Mouse (Mus musculus) right cerebral cortex, adult 18-20 months (tissue): ENCODE measurements around the gene Hectd4.

ENCODE experiments used
- DNase-seq: peaks from one replicate; pipeline ENCODE4 v3.0.0; 2022; ENCODE audit warnings: mixed read lengths

Gene Hectd4

DNA sequence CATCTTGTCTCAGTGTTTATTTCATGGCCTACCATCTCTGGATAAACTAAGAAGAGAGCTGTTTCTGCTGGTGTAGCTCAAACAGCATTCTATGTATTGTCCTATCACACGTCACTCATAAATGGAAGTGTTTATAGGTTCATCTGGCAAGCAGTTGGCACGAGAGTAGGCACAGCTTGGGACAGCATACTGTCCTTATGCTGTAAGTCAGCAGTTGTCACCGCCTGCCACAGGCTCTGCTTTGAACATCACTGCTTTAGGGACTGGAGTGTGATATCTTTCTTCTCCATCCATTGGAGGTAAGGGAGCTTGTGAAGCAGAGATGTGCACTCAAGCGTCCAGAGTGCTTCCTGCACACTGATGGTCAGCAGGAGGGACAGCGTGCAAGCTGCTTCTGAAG, 19.8 kb downstream of the Hectd4 start:
- no peak for DNase-seq

DNA sequence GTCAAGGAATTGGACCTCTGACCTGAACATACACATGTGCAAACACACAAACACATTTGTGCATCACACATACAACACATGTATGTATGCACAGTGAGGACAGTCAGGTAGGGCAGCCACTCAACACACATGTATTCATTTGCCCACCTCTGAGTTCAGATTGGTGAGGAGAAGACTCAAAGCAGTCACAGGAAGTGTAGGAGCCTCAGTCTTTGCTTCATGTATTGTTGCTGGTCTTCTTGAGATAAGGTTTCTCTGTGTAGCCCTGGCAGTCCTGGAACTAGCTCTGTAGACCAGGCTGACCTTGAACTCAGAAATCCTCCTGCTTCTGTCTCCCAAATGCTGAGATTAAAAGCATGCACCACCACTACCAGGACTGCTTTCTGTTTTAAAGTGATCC, 21.2 kb downstream of the Hectd4 start:
- DNase-seq, result no peak

DNA sequence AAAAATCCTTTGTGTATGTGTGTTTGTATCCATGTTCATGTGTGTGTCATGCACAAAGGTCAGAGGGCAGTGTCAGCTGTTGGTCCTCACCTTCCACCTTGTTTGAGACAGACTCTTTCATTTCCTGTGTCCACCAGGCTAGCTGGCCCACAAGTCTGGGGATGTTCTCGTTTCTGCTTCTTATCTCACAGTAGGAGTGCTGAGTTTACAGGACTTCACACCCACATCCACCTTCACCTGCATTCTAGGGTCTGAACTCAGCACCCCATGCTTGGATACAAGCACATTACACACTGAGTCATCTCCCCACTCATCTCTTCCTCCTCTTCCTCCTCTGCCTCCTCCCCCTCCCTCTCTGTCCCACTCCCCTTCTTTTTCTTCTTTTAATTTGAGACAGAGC, 22.2 kb downstream of the Hectd4 start:
- no peak for DNase-seq

DNA sequence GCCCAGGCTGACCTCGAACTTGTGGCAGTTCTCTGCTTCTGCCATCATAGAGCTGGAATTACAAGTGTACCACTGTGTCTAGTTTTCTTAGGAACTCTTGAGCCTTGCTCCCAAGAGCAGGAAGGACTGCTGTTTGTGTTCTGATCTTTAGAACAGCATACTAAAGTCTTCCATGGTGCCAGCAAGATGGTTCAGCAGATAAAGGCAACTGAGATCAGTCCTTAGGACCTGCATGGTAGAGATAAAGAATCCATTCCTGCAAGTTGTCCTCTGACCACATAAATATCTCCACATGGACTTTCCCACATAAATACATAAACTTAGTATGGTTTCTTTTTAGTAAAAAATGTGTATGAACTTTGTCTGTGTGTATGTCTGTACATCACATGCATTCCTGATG, 22.7 kb downstream of the Hectd4 start:
- DNase-seq, result no peak

DNA sequence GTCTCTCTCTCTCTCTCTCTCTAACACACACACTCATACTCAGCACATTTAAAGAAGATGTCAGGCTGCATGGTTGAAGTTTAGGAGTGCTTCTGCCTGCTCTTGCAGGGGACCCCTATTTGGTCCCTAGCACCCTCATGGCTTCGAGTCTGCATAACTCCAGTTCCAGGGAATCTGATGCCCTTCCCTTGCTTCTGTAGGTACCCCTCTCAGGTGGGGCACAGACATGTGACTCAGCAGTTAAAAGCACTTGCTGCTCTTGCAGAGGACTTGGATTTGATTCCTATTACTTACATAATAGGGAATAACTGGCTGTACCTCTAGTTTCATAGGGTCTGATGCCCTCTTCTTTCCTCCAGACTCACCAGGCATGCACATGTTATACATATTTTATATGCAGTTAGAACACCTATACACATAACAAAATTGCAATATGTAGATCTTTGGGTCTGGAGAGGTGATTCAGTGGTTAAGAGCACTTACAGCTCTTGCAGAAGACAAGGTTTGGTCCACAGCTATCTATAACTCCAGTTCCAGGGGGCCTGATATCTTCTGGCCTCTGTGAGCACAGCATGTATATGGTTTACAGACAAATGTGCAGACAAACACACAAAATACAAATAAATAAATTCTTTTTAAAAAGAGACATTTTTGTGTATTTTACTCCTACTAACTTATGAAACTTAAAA, 23.8 kb downstream of the Hectd4 start:
- DNase-seq, result no peak

DNA sequence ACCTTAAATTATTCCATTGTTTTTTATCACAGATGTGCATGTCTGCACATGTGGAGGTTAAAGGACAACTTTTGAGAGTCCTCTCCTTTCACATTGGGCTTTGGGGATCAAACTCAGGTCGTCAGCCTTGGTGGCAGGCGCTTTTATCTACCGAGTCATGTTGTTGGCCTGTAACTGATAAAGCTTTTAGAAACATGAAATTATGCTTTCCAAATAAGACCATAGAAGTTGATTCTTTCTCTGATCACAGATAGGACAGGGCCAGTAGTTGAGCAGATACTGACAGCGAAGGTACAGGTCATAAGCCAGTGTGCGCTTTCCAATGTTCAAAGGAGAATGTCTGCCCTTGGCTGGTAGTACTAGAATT, 24.3 kb downstream of the Hectd4 start:
- no peak for DNase-seq

DNA sequence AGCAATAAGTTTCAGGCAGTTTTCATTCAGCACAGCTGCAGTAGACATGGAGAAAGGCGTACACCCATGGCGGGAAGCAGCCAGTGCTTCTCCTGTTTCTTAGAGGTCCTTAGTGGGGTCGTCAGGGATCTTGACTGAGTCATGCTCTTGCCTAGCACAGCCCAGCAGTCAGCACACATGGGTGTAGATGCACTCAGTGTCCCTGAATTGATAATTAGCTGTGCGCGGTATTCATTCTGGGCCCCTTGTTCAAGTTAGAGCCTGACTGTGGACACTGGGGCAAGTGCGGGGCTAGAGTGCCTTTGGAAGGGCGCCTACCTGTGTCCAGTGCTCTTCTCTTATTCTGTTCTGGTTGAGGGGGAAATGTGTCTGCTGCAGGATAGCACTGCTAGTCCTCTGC, 25.2 kb downstream of the Hectd4 start:
- no peak for DNase-seq

DNA sequence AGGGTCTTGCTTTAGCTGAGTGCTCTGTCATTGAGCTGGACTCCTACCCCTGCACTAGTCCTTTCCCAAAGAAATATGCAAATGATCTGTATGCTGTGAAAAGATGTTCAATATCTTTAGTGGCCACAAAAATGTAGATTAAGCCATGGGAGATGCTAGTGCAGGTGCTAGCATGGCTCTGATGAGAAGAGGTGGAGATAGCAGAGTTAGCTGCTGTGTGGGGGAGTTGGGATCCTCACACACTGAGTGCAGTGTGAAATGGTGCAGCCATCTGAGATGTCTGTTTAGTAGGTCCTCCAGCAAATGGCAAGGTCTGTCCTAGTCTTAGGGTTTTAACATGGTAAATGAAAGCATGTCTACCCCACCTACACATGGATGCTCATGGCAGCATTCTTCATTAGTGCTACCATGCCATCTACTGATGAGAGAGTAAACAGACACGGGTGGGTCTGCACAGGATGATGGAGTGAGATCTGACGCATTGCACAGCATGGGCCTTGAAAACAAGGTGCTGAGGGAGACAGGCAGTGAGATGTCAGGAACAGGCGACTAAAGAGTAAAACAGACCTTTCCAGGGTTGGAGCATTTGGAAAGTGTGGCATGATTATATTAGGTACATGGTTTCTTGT, 28.9 kb downstream of the Hectd4 start:
- no peak for DNase-seq

DNA sequence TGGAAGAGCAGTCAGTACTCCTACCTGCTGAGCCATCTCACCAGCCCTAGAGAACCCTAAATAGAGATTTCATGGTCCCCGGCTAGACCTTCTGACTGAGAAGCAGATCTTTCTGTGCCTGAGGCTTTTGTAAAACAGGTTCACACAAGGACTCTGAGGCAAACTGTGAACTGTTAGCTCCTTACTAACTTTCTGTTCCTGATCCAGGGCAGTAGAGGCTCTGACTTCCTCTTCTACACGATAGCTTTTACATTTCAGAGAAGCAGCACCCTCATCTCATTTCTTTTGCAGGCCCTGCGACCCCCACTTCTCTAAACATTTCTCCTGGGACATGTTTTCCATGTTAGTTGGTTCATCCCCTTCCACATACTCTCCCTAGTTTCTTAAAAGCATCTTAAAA, 29.7 kb downstream of the Hectd4 start:
- no peak for DNase-seq

DNA sequence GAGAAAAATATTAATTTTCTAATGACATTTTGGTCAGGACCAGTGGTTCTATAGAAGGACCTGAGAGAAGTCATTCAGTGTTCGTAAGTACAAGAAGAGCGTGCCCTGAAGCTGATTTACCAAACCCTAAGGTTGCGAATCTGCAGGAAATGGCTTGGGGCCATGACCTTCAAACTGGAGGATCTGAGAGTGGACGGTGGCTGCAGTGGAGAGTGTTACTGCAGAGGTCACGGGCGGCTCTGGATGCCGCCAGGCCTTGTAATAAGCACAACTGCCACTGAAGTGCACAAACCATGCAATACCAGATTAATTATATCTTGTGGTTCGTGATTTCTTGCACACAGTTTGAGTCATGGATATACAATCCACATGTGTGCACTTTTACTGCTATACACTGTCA, 31.8 kb downstream of the Hectd4 start:
- no peak for DNase-seq

DNA sequence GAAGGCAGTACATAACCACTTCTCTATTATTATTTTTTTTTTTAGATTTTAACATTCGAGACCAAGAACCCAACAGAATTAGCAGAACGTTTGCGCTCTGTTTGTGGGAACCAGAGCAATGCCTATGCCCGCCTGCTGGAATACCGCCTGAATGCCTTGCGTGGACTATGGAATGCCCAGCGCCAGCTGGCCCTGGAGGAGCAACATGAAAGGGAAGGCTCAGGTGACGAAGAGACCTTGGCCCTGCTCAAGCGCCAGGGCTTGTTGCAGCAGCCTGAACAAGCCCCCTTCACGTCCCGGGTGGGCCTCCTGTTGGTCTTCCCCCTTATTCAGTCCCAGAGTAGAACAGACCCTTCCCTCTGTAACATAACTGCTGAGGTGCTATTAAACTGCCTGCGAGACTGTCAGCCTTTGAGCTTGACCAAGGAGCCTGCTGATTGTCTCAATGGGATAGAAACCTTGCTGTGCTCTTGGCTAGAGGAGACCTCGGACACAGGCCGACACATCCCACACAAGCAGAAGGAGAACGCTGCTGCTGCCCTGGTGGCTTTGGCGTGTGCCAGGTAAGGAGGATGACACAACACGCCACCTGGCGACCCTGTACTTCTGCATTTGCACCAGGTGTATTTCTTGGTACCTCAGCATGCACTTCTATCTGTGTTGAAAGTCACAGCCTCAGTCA, 33.9 kb downstream of the Hectd4 start:
- DNase-seq, result no peak

DNA sequence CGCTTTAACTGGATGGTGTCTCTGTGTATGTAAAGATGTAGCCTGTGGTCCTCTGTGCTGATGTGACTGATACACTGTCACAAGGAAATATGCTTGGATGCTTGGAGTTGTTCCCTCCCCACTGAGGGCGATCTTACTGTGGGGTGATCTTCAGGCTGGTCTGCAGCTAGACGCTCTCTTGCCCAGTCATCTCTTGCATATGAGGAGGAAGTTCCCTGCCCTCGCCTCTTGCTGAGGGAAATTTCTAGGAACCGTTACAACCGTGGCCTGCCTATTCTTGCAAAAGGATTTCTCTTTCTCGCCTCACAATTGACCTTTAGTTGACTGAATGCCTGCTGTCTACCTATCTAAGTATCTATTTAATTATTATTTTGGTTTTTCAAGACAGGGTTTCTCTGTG, 35.0 kb downstream of the Hectd4 start:
- no peak for DNase-seq

DNA sequence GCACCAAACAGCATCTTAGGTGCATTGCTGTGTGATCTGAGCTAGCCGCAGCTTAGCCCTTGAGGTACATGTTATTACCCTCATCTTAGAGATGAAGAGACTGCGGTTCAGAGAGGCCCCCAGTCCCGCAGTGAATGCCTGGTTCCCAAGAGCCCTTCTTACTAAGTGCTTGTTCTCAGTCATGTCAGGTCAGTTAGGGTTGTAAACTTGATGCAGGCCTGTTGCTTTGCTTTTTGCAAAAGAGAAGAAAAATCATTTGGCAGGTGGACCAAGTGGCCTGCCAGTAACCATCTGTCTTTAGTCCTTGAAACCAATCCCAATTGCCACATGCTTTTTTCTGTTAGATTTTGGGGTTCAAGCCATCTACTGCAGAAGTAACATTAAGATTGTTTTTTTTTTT, 41.8 kb downstream of the Hectd4 start:
- DNase-seq, result no peak

DNA sequence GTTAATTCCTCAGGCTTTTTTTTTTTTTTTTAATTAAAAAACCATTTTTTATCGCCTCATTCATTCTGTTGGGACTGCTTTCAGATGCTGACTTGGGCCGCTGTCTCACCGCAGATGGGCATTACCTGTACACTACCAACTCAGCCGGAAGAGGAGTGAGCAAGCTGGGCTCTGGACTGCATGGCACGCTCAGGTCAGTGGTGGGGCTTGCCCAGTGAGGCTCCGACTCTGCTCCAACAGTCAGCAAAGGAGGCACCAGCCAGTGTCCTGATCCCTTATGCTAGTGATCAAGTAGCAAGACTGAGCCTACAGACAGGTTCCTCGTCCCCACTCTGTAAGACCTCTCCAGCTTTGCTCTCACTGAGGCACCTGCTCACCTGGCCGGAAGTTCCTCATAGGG, 42.4 kb downstream of the Hectd4 start:
- DNase-seq, result no peak

DNA sequence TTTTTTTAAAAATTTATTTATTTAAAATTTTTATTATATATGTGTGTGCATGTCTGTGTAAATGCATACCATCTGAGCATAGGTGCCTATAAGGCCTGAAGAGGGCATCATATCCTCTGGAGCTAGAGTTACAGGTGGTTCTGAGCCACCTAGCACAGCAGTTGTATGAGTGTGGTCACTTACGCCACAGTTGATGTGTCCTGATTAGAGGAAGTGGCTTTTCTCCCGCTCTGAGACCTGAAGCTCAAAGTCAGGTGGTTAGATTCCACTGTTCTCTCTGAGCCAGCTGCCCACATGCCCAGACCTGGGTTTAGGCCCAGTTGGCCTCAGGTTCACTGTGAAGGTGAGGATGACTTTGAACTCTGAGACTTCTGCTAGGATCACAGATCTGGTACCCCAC, 44.6 kb downstream of the Hectd4 start:
- DNase-seq, result no peak

DNA sequence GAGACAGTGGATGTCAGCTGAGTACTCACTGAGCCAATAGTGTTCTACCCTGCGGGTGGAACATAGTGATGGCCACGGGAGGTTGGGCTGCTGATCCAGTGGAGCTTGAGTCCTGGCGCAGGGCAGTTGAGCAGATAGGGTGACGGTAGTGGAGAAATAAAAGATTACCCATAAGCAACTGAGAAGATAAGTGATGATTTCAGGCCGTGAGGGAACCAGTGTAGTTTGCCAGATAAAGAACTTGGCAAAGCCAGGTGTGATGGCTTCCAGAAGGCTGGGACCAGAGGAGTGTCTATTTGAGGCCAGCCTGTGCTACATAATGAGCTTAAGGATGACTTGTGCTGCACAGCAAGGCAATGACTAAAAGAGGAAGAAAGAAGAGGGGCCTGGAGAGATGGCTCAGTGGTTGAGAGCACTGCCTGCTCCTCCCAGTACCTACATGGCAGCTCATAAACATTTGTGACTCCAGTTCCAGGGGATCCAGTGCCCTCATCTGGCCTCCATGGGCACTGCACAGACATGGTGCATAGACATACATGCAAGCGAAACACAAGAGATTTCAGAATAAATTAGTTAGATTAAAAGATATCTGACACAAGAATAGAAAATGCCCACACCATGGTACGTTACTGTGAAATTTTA, 46.8 kb downstream of the Hectd4 start:
- DNase-seq, result peak; percentile 37

DNA sequence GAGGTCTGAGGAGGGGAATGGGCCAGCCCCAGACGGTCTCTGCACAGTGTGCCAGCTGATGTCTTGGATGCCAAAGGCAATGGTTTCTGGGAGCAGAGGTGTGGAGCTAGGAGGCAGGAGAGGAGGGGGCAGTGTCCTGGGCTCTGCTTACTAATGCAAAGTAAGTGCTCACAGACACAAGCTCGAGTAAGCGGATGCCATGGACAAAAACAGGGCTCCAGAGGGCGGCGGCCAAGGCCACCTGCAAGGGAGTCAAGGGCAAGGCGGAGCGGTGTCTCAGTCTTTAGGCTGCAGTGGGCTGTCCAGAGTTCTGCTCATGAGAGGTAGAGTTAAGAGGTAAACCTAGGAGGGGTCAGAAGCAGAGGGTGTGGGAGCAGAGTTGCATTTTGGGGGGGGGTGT, 51.0 kb downstream of the Hectd4 start:
- no peak for DNase-seq

DNA sequence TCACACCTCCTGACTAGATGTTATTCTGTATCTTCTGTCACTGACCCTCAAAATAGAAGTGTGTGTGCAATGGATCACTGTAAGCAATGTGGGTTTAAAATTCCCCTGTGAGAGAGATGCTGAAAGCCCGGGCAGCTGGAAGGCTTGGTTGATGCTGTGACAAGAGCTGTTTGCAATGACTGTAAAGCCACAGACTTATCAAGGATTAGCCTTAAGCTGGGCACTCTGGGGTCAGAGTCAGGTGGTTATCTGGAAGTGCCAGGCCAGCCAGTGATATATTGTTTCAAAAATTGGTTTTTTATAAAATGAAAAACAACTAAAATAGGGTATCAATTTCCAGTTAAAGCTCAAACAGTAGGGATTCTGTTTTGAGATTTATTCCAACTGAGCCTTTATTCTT, 56.8 kb downstream of the Hectd4 start:
- DNase-seq, result no peak

DNA sequence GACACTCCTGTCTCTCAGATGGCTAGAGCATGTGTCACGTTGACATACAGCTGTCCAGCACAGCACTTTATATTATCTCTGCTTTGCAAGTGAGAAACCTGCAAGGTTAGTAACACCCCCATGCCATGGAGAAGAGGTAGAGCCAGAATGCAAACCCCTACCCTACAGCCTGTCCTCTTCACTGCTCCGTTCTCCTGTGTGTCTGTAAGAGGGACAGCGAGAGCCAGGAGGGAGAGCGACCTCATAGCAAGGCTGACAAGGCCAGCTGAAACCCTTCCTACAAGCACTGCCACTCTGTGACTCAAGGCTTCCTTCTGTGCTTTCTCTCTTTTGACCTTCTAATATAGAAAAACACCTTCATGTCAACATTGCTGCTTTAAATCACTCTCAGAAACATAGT, 60.4 kb downstream of the Hectd4 start:
- DNase-seq, result no peak

DNA sequence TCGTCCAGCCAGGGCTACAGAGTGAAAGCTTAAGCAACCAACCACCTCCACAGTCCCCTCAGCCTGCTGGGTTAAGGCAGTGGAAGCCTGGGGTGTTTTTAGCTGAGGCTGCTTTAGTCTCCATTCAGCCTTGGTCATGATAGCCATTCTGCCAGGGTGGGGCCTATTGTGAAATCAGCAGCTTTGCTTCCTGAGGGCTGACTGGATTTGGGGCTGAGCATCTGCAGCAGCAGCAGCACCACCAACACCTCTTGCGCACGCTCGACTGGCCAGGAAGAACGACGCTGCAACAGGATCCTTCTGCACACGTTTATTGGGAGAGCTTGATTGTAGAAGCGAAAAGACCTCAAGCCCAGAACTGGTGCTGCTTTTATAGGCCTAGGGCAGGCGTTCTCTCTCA, 63.0 kb downstream of the Hectd4 start:
- DNase-seq, result no peak

DNA sequence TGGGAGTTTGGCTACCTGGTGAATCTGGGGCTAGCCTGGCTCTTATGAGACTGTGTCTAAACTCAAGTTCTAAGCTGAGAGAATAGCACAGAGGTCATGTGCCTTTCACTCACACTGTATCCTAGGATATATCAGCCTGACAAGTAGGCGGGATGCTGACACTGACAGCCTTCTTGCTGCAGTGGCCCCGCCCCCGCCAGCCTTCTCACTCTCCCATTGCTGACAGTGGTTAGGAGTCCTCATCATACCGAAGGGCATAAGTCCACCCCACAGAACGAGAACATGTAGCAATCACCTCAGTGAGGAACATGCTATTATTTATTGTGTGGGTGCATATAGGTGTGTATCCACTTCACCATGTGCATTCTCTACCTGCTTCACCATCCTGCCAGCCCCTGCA, 64.8 kb downstream of the Hectd4 start:
- DNase-seq, result no peak

DNA sequence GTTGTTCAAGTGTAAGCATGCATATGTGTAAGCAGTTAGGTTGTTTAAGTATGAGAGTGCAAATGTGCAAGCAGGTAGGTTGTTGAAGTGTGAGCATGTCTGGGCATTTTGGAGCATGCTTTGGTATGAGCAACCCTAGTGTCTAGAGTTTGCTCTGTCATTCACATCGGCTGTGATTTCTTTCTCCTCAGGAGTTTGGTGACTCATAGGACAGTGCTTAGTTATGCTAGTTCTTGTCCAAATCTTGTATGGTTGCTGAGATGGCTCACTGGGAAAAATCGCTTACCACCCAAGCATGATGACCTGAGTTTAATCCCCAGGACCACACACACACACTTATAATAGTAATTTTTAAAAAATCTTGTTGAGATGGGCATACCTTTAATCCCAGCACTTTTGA, 67.2 kb downstream of the Hectd4 start:
- no peak for DNase-seq

DNA sequence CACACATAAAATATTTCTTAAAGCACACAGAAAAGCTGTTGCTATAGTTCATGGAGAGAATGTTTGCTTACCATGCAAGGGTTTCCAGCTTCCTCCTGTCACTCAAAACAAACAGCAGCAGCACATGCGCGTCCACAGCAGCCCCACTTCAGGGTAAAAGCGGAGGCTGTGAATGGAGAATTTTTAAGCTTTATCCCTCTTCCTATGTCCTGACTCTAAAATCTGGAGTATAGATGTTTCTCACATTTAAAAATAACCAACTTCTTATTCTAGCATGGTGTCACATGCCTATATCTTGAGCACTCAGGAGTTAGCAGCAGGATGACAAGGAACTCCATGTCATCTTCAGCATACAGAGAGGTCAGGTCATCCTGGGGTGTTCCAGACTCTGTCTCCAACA, 70.3 kb downstream of the Hectd4 start:
- no peak for DNase-seq
